Mouse (Mus musculus) heart, embryonic 10.5 days (tissue): Measurements from ENCODE around the gene Tmem106c. TPM values are rescaled to one million over a fixed set of nuclear protein-coding genes. Genes with fewer than 3 reads are reported as not detected.
A peak's percentile ranks its signal among the peaks of the same experiment; 100 is the strongest.

Source experiments
- DNase-seq: peaks from one replicate; pipeline ENCODE4 v3.0.0-alpha.2; 2017; ENCODE audit warnings: low spot score
- H3K27ac ChIP-seq: fragments of 300-500 bp; sonication (generic); 2 replicates; pipeline ENCODE4 v1.5.1; 2016; ENCODE audit warnings: mild to moderate bottlenecking
- H3K27me3 ChIP-seq: fragments of 300-500 bp; sonication (generic); 2 replicates; pipeline ENCODE4 v1.6.1; 2016; ENCODE audit warnings: mild to moderate bottlenecking; ENCODE audit not compliant: poor library complexity, insufficient read depth, severe bottlenecking
- H3K36me3 ChIP-seq: fragments of 300-500 bp; sonication (generic); 2 replicates; pipeline ENCODE4 v1.6.1; 2016; ENCODE audit warnings: mild to moderate bottlenecking, moderate library complexity
- H3K4me1 ChIP-seq: fragments of 300-500 bp; sonication (generic); 2 replicates; pipeline ENCODE4 v1.6.1; 2016; ENCODE audit warnings: mild to moderate bottlenecking
- H3K4me3 ChIP-seq: fragments of 300-500 bp; sonication (generic); 2 replicates; pipeline ENCODE4 v1.5.1; 2016; ENCODE audit warnings: mild to moderate bottlenecking, moderate library complexity
- H3K9me3 ChIP-seq: fragments of 300-500 bp; sonication (generic); 2 replicates; pipeline ENCODE4 v1.6.1; 2016; ENCODE audit warnings: mild to moderate bottlenecking, moderate library complexity
- WGBS: fragments of 180-500 bp; shearing (Covaris S2); methylation state at CpG from one replicate; pipeline ENCODE4 v1.1.7; 2016; 5-methylcytosine and 5-hydroxymethylcytosine counted together
- polyA plus RNA-seq: library from polyadenylated mRNA; unstranded; fragments of >200 nt; fragmentation: Nextera tagmentation; extraction: Ambion mirVana; gene quantifications from 2 replicates; pipeline ENCODE4 v1.2.1, GENCODE M21; 2016

The Tmem106c gene
- polyA plus RNA-seq, 1 experiment from 2014 or later: 32.0 TPM

GRCm38 (mm10) chr15:97941306-97941705 lies 22.7 kb upstream of the Tmem106c start:
- no peak overlapping the region for H3K4me3 ChIP-seq
- no peak for DNase-seq
- no peak overlapping the region for H3K27ac ChIP-seq

GRCm38 (mm10) chr15:97942538-97942937 lies 21.5 kb upstream of the Tmem106c start:
- Histone ChIP-seq H3K4me3 (no peak overlapping the region), H3K4me1 (0 out of 2 replicates have a peak, but pooled peaks cover 8% of the 10 kb centered on the region), H3K27ac (no peak overlapping the region), H3K27me3 (peaks cover 18% of the 10 kb centered on the region), H3K9me3 (no peaks in the 10 kb centered on the region), H3K36me3 (no peaks in the 10 kb centered on the region)
- 86% methylated on average over 8 of the region's 8 CpGs for WGBS
- no peak for DNase-seq

More at GRCm38 (mm10) chr15:97941306-97941705, 22.7 kb upstream of the Tmem106c start:
- 0 out of 2 replicates have a peak, but pooled peaks cover 8% of the 10 kb centered on the region for H3K4me1 ChIP-seq
- no peaks in the 10 kb centered on the region for H3K36me3 ChIP-seq
- H3K9me3 ChIP-seq: no peaks in the 10 kb centered on the region
- peaks cover 18% of the 10 kb centered on the region for H3K27me3 ChIP-seq
- WGBS: 88% methylated on average over 2 of the region's 2 CpGs

GRCm38 (mm10) chr15:97943356-97943755 lies 20.6 kb upstream of the Tmem106c start:
- Histone ChIP-seq H3K27ac (no peak overlapping the region), H3K4me1 (0 out of 2 replicates have a peak, but pooled peaks cover 8% of the 10 kb centered on the region), H3K27me3 (peaks cover 22% of the 10 kb centered on the region), H3K4me3 (no peak overlapping the region), H3K36me3 (no peaks in the 10 kb centered on the region), H3K9me3 (no peaks in the 10 kb centered on the region)
- 80% methylated on average over 8 of the region's 8 CpGs for WGBS
- DNase-seq: no peak

GRCm38 (mm10) chr15:97944919-97945574 lies 19.0 kb upstream of the Tmem106c start:
- Histone ChIP-seq H3K4me3 (no peak overlapping the region), H3K27me3 (peaks cover 36% of the 10 kb centered on the region), H3K4me1 (0 out of 2 replicates have a peak, but pooled peaks cover 4% of the 10 kb centered on the region), H3K36me3 (no peaks in the 10 kb centered on the region), H3K9me3 (no peaks in the 10 kb centered on the region), H3K27ac (0 out of 2 replicates have a peak overlapping the region, but pooled peaks have one; percentile 13)
- WGBS: 72% methylated on average over 11 of the region's 11 CpGs
- DNase-seq: no peak

DNA sequence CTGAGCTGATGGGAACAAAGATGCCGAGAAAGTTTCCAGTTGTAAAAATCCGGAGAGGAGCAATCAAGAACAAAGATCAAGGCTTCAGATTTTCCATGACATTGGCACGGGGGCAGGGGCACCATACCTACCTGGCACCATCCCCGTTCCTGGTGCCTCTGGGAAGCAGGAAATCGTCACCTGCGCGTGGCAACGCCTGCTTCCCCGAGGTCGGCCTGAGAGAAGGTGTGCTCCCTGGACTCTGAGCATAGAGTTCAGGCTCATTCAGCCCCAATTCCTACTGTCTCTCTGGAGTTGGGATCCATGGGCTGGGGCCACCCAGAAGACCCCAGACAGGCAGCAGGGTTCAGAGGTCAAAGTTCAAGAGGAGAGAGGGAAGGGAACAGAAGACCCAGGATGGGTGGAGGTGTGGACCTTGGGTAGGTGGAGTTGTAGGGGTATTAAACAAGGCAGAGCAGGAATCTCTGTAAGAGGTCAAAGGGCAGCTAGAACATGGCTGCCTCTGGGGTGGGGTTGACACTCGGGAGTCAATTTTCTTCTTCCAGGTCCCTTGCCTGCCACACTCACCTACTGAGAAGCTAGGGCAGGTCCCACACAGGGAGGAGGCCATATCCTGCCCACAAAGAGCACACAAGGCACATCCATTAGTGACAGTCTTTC lies 18.2 kb upstream of the Tmem106c start:
- Histone ChIP-seq H3K9me3 (no peaks in the 10 kb centered on the region), H3K4me3 (no peak overlapping the region), H3K27me3 (peaks cover 41% of the 10 kb centered on the region), H3K4me1 (0 out of 2 replicates have a peak, but pooled peaks cover 4% of the 10 kb centered on the region), H3K36me3 (no peaks in the 10 kb centered on the region), H3K27ac (0 out of 2 replicates have a peak overlapping the region, but pooled peaks have one; percentile 13)
- WGBS: 67% methylated on average over 11 of the region's 11 CpGs
- DNase-seq: no peak

GRCm38 (mm10) chr15:97948720-97949119 lies 15.3 kb upstream of the Tmem106c start:
- WGBS: 28% methylated on average over 7 of the region's 7 CpGs
- no peak overlapping the region for H3K4me3 ChIP-seq
- H3K4me1 ChIP-seq: 0 out of 2 replicates have a peak, but pooled peaks cover 4% of the 10 kb centered on the region
- no peaks in the 10 kb centered on the region for H3K36me3 ChIP-seq
- H3K27ac ChIP-seq: no peak overlapping the region
- H3K27me3 ChIP-seq: peaks cover 64% of the 10 kb centered on the region
- no peak for DNase-seq
- no peaks in the 10 kb centered on the region for H3K9me3 ChIP-seq

GRCm38 (mm10) chr15:97949706-97950105 lies 14.3 kb upstream of the Tmem106c start:
- no peaks in the 10 kb centered on the region for H3K9me3 ChIP-seq
- no peak for DNase-seq
- no peak overlapping the region for H3K27ac ChIP-seq
- no peak overlapping the region for H3K4me3 ChIP-seq
- H3K27me3 ChIP-seq: peaks cover 73% of the 10 kb centered on the region
- H3K4me1 ChIP-seq: 0 out of 2 replicates have a peak, but pooled peaks cover 4% of the 10 kb centered on the region
- WGBS: 71% methylated on average over 3 of the region's 3 CpGs
- H3K36me3 ChIP-seq: no peaks in the 10 kb centered on the region

- peaks cover 74% of the 10 kb centered on the region for H3K27me3 ChIP-seq
Observed at GRCm38 (mm10) chr15:97950240-97950639, 13.8 kb upstream of the Tmem106c start.

DNA sequence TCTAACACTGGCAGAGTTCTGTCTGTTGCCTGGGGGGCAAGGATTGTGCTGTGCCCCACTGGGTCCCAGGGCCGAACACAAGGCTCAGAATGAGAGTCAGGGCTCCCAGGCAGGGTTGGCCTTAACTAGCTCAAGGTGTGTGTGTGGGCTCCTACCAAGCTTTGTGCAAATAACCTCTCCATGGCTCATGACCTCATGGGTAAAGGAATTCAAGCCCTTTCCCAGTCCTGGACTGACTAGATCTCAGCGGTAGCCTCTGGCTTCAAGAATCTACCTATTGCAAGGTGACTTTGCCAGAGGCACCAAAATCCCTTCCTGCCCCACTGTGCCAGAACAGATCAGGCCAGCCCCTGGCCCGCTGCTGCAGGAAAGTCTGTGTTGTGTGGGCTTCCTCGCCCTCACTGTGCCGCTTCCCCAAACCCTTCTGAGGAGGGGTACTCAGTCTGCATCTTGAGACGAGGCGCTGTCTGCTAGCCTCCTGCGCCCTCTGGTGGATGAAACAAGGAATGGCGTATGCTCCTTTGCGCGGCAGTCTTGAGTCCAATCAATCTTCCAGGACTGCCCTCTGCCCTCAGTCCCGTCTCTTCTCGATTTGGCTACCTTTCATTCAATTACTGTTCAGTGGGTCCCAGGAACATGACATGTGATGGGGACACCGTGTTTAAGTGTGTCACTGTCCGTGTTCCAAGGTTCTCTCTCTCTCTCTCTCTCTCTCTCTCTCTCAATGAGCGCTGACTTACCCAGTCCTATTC lies 11.7 kb upstream of the Tmem106c start:
- 17% methylated on average over 16 of the region's 16 CpGs for WGBS
- peaks cover 71% of the 10 kb centered on the region for H3K27me3 ChIP-seq
- H3K4me1 ChIP-seq: peaks cover 14% of the 10 kb centered on the region
- no peaks in the 10 kb centered on the region for H3K9me3 ChIP-seq
- H3K4me3 ChIP-seq: peak overlapping the region; percentile 9; the same call in 1 of the 2 replicates
- no peaks in the 10 kb centered on the region for H3K36me3 ChIP-seq
- peak; percentile 90 for DNase-seq
- H3K27ac ChIP-seq: no peak overlapping the region

More at GRCm38 (mm10) chr15:97950240-97950639, 13.8 kb upstream of the Tmem106c start:
- Histone ChIP-seq H3K9me3 (no peaks in the 10 kb centered on the region), H3K4me3 (no peak overlapping the region), H3K36me3 (no peaks in the 10 kb centered on the region), H3K27ac (no peak overlapping the region), H3K4me1 (peaks cover 5% of the 10 kb centered on the region)
- WGBS: 72% methylated on average over 7 of the region's 7 CpGs
- no peak for DNase-seq

DNA sequence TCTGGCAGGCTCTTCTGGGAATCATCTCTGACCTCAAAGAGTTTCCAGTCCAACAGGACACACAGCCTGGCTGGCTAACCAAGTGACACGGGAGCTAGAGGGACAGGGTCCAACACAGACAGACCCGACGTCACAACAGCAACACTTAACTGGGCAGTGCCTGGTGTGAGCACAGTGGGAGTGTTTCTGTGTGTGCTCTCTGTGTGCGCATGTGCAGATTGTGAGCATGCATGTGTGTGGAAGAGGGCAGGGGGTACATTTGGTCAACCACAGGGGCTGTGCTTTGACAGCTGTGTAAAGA lies 11.2 kb upstream of the Tmem106c start:
- H3K4me3 ChIP-seq: no peak overlapping the region
- H3K4me1 ChIP-seq: peaks cover 14% of the 10 kb centered on the region
- no peak overlapping the region for H3K27ac ChIP-seq
- H3K36me3 ChIP-seq: no peaks in the 10 kb centered on the region
- DNase-seq: no peak
- WGBS: 67% methylated on average over 4 of the region's 4 CpGs
- H3K27me3 ChIP-seq: peaks cover 71% of the 10 kb centered on the region
- no peaks in the 10 kb centered on the region for H3K9me3 ChIP-seq

DNA sequence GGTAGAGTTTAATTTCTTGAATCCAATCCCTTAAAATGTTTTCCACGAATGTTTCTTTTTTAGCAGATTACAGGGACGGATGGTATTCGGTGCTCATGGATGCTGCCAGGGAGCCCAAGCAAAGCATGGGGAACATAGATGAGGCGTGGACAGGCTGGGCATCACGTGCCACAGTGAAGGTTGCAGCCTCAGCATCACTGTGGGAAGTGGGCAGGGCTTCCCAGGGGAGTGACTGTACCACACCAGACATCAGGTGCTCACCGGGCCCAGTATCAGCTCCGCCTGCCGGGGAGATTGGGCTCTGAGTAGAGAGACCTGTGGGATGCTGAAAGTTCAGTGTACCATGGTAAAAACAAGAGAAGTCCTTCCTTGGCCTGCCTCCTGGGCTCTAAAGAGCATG lies 9.3 kb upstream of the Tmem106c start:
- no peak overlapping the region for H3K4me3 ChIP-seq
- H3K9me3 ChIP-seq: no peaks in the 10 kb centered on the region
- no peak for DNase-seq
- no peak overlapping the region for H3K27ac ChIP-seq
- peaks cover 55% of the 10 kb centered on the region for H3K27me3 ChIP-seq
- 73% methylated on average over 8 of the region's 8 CpGs for WGBS
- H3K36me3 ChIP-seq: no peaks in the 10 kb centered on the region
- H3K4me1 ChIP-seq: peaks cover 14% of the 10 kb centered on the region

- no peak for DNase-seq
- 65% methylated on average over 1 of the region's 1 CpGs for WGBS
Observed at GRCm38 (mm10) chr15:97955286-97955685, 8.7 kb upstream of the Tmem106c start.

DNA sequence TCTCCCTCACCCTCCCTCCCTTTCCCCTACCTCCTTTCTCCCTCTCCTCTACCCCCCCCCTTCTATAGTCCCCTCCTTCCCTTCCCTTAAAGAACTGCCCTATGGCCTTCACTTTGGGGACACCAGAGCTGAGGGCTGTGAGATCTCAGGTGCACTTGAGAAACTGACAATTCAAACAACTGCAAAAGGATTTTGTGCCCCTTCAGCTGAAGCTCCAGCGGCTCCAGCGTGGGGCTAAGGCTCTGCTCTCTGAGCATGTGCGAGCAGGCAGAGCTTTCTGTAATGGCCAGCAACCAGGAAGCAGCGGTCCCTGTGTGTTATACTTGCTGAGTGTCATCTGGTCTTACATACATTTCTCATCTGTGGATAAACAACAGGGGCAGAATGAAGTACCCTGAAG lies 8.3 kb upstream of the Tmem106c start:
- H3K4me1 ChIP-seq: peaks cover 14% of the 10 kb centered on the region
- 23% methylated on average over 4 of the region's 4 CpGs for WGBS
- H3K27me3 ChIP-seq: peaks cover 45% of the 10 kb centered on the region

More at GRCm38 (mm10) chr15:97955286-97955685, 8.7 kb upstream of the Tmem106c start:
- Histone ChIP-seq H3K27me3 (peaks cover 49% of the 10 kb centered on the region), H3K4me3 (no peak overlapping the region), H3K9me3 (no peaks in the 10 kb centered on the region), H3K36me3 (no peaks in the 10 kb centered on the region), H3K4me1 (peaks cover 14% of the 10 kb centered on the region), H3K27ac (peak overlapping the region; percentile 59; the same call in 1 of the 2 replicates)

More for the DNA sequence above, 8.3 kb upstream of the Tmem106c start:
- Histone ChIP-seq H3K27ac (peak overlapping the region; percentile 59; the same call in 1 of the 2 replicates), H3K36me3 (no peaks in the 10 kb centered on the region), H3K9me3 (no peaks in the 10 kb centered on the region), H3K4me3 (no peak overlapping the region; the same call in 1 of the 2 replicates)
- no peak for DNase-seq
